In genomic region chr7:111014893-111015292, GRCm38 (mm10) we compare ENCODE assay signal across 8 mouse cellular contexts. TPM values are rescaled to one million over a fixed set of nuclear protein-coding genes. Genes with fewer than 3 reads are reported as not detected.
DNase-seq lines count a peak whose midpoint lies in the region; ATAC-seq and TF ChIP-seq lines count a peak whose summit lies in the region.

No protein-coding gene starts in this region.

- ATAC-seq in heart, embryonic 15.5 days (replicated peaks; ENCODE audit: insufficient number of reproducible peaks, insufficient read depth, low FRiP score, low read depth), result 0 out of 2 replicates have a peak, but pooled peaks have one; percentile 47
- ATAC-seq in liver, embryonic 13.5 days (ENCODE audit: low read depth), result peak; percentile 73
- ATAC-seq in neural tube, embryonic 11.5 days (ENCODE audit: insufficient read depth, low FRiP score, low TSS enrichment), result peak; percentile 67; the same call in 1 of the 2 replicates
- peak; percentile 79; the same call in 1 of the 2 replicates for ATAC-seq in stomach, embryonic 16.5 days (ENCODE audit: insufficient read depth, low FRiP score)

- H3K9me3 ChIP-seq in heart, embryonic 15.5 days (replicated peaks), result no peaks in the 10 kb centered on the region
- H3K9me3 ChIP-seq in liver, embryonic 13.5 days (replicated peaks), result no peaks in the 10 kb centered on the region
- H3K9me3 ChIP-seq in neural tube, embryonic 11.5 days (ENCODE audit: control insufficient read depth, low read length), result no peaks in the 10 kb centered on the region
- no peaks in the 10 kb centered on the region for H3K9me3 ChIP-seq in stomach, embryonic 16.5 days (replicated peaks; ENCODE audit: control insufficient read depth, low read length)

- H3K9ac ChIP-seq in heart, embryonic 15.5 days, result no peak overlapping the region
- H3K9ac ChIP-seq in liver, embryonic 13.5 days, result no peak overlapping the region
- no peak overlapping the region for H3K9ac ChIP-seq in neural tube, embryonic 11.5 days (ENCODE audit: low read length)
- H3K9ac ChIP-seq in stomach, embryonic 16.5 days (ENCODE audit: low read length), result no peak overlapping the region

- peak; percentile 80 for TF ChIP-seq CTCF in C2C12 (IDR thresholded peaks at IDR 0.05; ENCODE audit: control insufficient read depth, insufficient read depth, insufficient read length)

- H3ac ChIP-seq in C2C12 (ENCODE audit: control insufficient read depth, insufficient read length, low read depth), result no peak overlapping the region

- H3K4me1 ChIP-seq in heart, embryonic 15.5 days (replicated peaks), result no peaks in the 10 kb centered on the region
- H3K4me1 ChIP-seq in liver, embryonic 13.5 days (replicated peaks), result peaks cover 23% of the 10 kb centered on the region
- no peaks in the 10 kb centered on the region for H3K4me1 ChIP-seq in neural tube, embryonic 11.5 days (ENCODE audit: control insufficient read depth, insufficient read depth, low read length)
- no peaks in the 10 kb centered on the region for H3K4me1 ChIP-seq in stomach, embryonic 16.5 days (ENCODE audit: control insufficient read depth, insufficient read depth, low read length)

- H3K79me2 ChIP-seq in C2C12 (ENCODE audit: control insufficient read depth, insufficient read depth), result no peaks in the 10 kb centered on the region

- DNase-seq in brain, adult 2 months (ENCODE audit: low read depth, low spot score), result peak; percentile 90
- peak; percentile 44 for DNase-seq in fibroblast of lung, adult 2 months (ENCODE audit: low read depth)
- DNase-seq in kidney, postnatal 14 days, result peak; percentile 91
- DNase-seq in liver, embryonic 13.5 days, result peak; percentile 76
- peak; percentile 86 for DNase-seq in neural tube, embryonic 11.5 days (ENCODE audit: low spot score)

- WGBS in heart, embryonic 15.5 days, result 9% methylated on average over 5 of the region's 5 CpGs
- WGBS in liver, embryonic 13.5 days (ENCODE audit: insufficient replicate concordance), result 14% methylated on average over 5 of the region's 5 CpGs
- WGBS in neural tube, embryonic 11.5 days, result 38% methylated on average over 5 of the region's 5 CpGs
- 24% methylated on average over 5 of the region's 5 CpGs for WGBS in stomach, embryonic 16.5 days

- H3K79me3 ChIP-seq in C2C12 (ENCODE audit: low read depth), result no peaks in the 10 kb centered on the region

- no peak overlapping the region for H3K27ac ChIP-seq in heart, embryonic 15.5 days
- no peak overlapping the region for H3K27ac ChIP-seq in liver, embryonic 13.5 days
- H3K27ac ChIP-seq in neural tube, embryonic 11.5 days (ENCODE audit: low read depth, low read length), result no peak overlapping the region
- no peak overlapping the region for H3K27ac ChIP-seq in stomach, embryonic 16.5 days (ENCODE audit: low read length)

- H3K4me3 ChIP-seq in C2C12 (ENCODE audit: insufficient read depth, poor library complexity, severe bottlenecking), result no peak overlapping the region
- H3K4me3 ChIP-seq in heart, embryonic 15.5 days, result no peak overlapping the region
- H3K4me3 ChIP-seq in liver, embryonic 13.5 days (replicated peaks), result no peak overlapping the region
- no peak overlapping the region for H3K4me3 ChIP-seq in neural tube, embryonic 11.5 days (ENCODE audit: low read depth, low read length)
- no peak overlapping the region for H3K4me3 ChIP-seq in stomach, embryonic 16.5 days (replicated peaks; ENCODE audit: low read length)

- H3K36me3 ChIP-seq in C2C12 (ENCODE audit: control insufficient read depth, insufficient read depth), result no peaks in the 10 kb centered on the region
- H3K36me3 ChIP-seq in heart, embryonic 15.5 days, result no peaks in the 10 kb centered on the region
- no peaks in the 10 kb centered on the region for H3K36me3 ChIP-seq in liver, embryonic 13.5 days
- no peaks in the 10 kb centered on the region for H3K36me3 ChIP-seq in neural tube, embryonic 11.5 days (ENCODE audit: control insufficient read depth, insufficient read depth, low read length)
- no peaks in the 10 kb centered on the region for H3K36me3 ChIP-seq in stomach, embryonic 16.5 days (ENCODE audit: control insufficient read depth, insufficient read depth, low read length)

- no peak overlapping the region for H3K4me2 ChIP-seq in heart, embryonic 15.5 days
- no peak overlapping the region for H3K4me2 ChIP-seq in liver, embryonic 13.5 days
- no peak overlapping the region for H3K4me2 ChIP-seq in neural tube, embryonic 11.5 days (ENCODE audit: low read depth)
- H3K4me2 ChIP-seq in stomach, embryonic 16.5 days (ENCODE audit: low read depth, low read length), result no peak overlapping the region

- peaks cover 3% of the 10 kb centered on the region for H3K27me3 ChIP-seq in C2C12 (ENCODE audit: control insufficient read depth, insufficient read depth, insufficient read length)
- no peaks in the 10 kb centered on the region for H3K27me3 ChIP-seq in heart, embryonic 15.5 days
- no peaks in the 10 kb centered on the region for H3K27me3 ChIP-seq in liver, embryonic 13.5 days
- H3K27me3 ChIP-seq in neural tube, embryonic 11.5 days (ENCODE audit: control insufficient read depth, insufficient read depth, low read length), result no peaks in the 10 kb centered on the region
- H3K27me3 ChIP-seq in stomach, embryonic 16.5 days (ENCODE audit: control insufficient read depth, insufficient read depth, low read length), result no peaks in the 10 kb centered on the region

TF ChIP-seq in C2C12, 6 proteins besides CTCF, POLR2A, EP300 and RAD21:
- TF ChIP-seq USF1 (IDR thresholded peaks at IDR 0.05; ENCODE audit: low read depth) (no peak), MYOD1 (IDR thresholded peaks at IDR 0.05; ENCODE audit: control insufficient read depth, insufficient read length, low read depth) (no peak), MAX (IDR thresholded peaks at IDR 0.05) (no peak), FOSL1 (IDR thresholded peaks at IDR 0.05; ENCODE audit: insufficient read depth, low read length, poor library complexity, severe bottlenecking) (no peak), MYOG (IDR thresholded peaks at IDR 0.05; ENCODE audit: control insufficient read depth, extremely low read depth, insufficient read length) (no peak), CEBPB (IDR thresholded peaks at IDR 0.05; ENCODE audit: low read depth) (no peak)

RNA-seq across cellular contexts. Expression of gene Ctr9, which starts 13.9 kb away (rescaled TPM):
- 19.0 TPM for polyA plus RNA-seq in C2C12 (2012; fragmentation: generic; extraction: Trizol)
- polyA plus RNA-seq in heart, embryonic 15.5 days (2015; fragmentation: Nextera tagmentation; extraction: Ambion mirVana), result 38.9 and 45.1 TPM in 2 replicates
- 29.3 and 35.6 TPM in 2 replicates for polyA plus RNA-seq in liver, embryonic 13.5 days (2015; fragmentation: Nextera tagmentation; extraction: Ambion mirVana)
- polyA plus RNA-seq in neural tube, embryonic 11.5 days (2014; fragmentation: Nextera tagmentation; extraction: Ambion mirVana), result 90.6 and 99.7 TPM in 2 replicates
- 54.4 and 57.3 TPM in 2 replicates for polyA plus RNA-seq in stomach, embryonic 16.5 days (2015; fragmentation: Nextera tagmentation; extraction: Ambion mirVana)

RNA-seq across cellular contexts. Expression of gene Mrvi1, which starts 32.6 kb away (rescaled TPM):
- 0.05 TPM for polyA plus RNA-seq in C2C12 (2012; fragmentation: generic; extraction: Trizol)
- polyA plus RNA-seq in heart, embryonic 15.5 days (2015; fragmentation: Nextera tagmentation; extraction: Ambion mirVana), result 3.7 and 5.1 TPM in 2 replicates
- polyA plus RNA-seq in liver, embryonic 13.5 days (2015; fragmentation: Nextera tagmentation; extraction: Ambion mirVana), result 6.2 and 9.4 TPM in 2 replicates
- 1.9 and 2.8 TPM in 2 replicates for polyA plus RNA-seq in neural tube, embryonic 11.5 days (2014; fragmentation: Nextera tagmentation; extraction: Ambion mirVana)
- 23.1 and 26.5 TPM in 2 replicates for polyA plus RNA-seq in stomach, embryonic 16.5 days (2015; fragmentation: Nextera tagmentation; extraction: Ambion mirVana)
